Mouse (Mus musculus) C2C12 (cell line): ENCODE results near the gene Cpeb1.

Experiments
- CTCF ChIP-seq: IDR thresholded peaks from one replicate; pipeline ENCODE4 v1.5.1; 2011; ENCODE audit not compliant: control insufficient read depth, insufficient read depth, insufficient read length
- FOSL1 ChIP-seq: IDR thresholded peaks from one replicate; pipeline ENCODE4 v1.8.0; 2011; ENCODE audit warnings: mild to moderate bottlenecking, low read length; ENCODE audit not compliant: poor library complexity, insufficient read depth, severe bottlenecking

- TF ChIP-seq CTCF (no peak), FOSL1 (no peak)
These were observed 117.3 kb downstream of the Cpeb1 start for GRCm38 (mm10) chr7:81337785-81338521.
